Mouse (Mus musculus): ENCODE measurements around the gene Nlrp14. TPM values are rescaled to one million over a fixed set of nuclear protein-coding genes. Genes with fewer than 3 reads are reported as not detected.
"Not testable (repeated sequence)": the region's sequence is repeated elsewhere in the genome, so short reads cannot be mapped to it uniquely, and the experiment has no call there.

The Nlrp14 gene
- polyA plus RNA-seq (2014; fragmentation: Nextera tagmentation; extraction: Ambion mirVana): not detected in 2 replicates

GRCm38 (mm10) chr7:107166690-107167089, at the start of gene Nlrp14:
TSS of gene Nlrp14 (plus strand) at chr7:107166990.
- no peaks in the 10 kb centered on the region for H3K4me1 ChIP-seq (ENCODE audit: control insufficient read depth, insufficient read depth, low read length)
- H3K4me3 ChIP-seq (ENCODE audit: low read depth, low read length): no peak within 1 kb of the TSS
- WGBS: 85% methylated on average over 10 of the region's 10 CpGs
- DNase-seq (ENCODE audit: low spot score) (no peak), ATAC-seq (replicated peaks; ENCODE audit: insufficient number of reproducible peaks, low FRiP score, low TSS enrichment, low read depth) (no peak)
- H3K36me3 ChIP-seq (replicated peaks; ENCODE audit: control insufficient read depth, insufficient read depth, low read depth, low read length): no peaks in the 10 kb centered on the region
- H3K9ac ChIP-seq (replicated peaks; ENCODE audit: low read length): no peak within 1 kb of the TSS
- H3K27ac ChIP-seq (replicated peaks; ENCODE audit: low read depth, low read length): no peak within 1 kb of the TSS
- H3K9me3 ChIP-seq (replicated peaks; ENCODE audit: control insufficient read depth, low read length): no peaks in the 10 kb centered on the region
- H3K27me3 ChIP-seq (ENCODE audit: control insufficient read depth, insufficient read depth, low read length): no peaks in the 10 kb centered on the region
- no peak within 1 kb of the TSS for H3K4me2 ChIP-seq (ENCODE audit: low read depth, low read length)

- H3K4me2 ChIP-seq (ENCODE audit: low read depth, low read length); DNase-seq (ENCODE audit: low spot score); H3K27me3 ChIP-seq (ENCODE audit: control insufficient read depth, insufficient read depth, low read length); ATAC-seq (replicated peaks; ENCODE audit: insufficient number of reproducible peaks, low FRiP score, low TSS enrichment, low read depth); H3K36me3 ChIP-seq (replicated peaks; ENCODE audit: control insufficient read depth, insufficient read depth, low read depth, low read length); H3K9ac ChIP-seq (replicated peaks; ENCODE audit: low read length); H3K27ac ChIP-seq (replicated peaks; ENCODE audit: low read depth, low read length); H3K4me1 ChIP-seq (ENCODE audit: control insufficient read depth, insufficient read depth, low read length); H3K4me3 ChIP-seq (ENCODE audit: low read depth, low read length); H3K9me3 ChIP-seq (replicated peaks; ENCODE audit: control insufficient read depth, low read length): not testable (repeated sequence)
- 88% methylated on average over 2 of the region's 3 CpGs for WGBS
Measured at GRCm38 (mm10) chr7:107130983-107131382, 35.8 kb upstream of the Nlrp14 start, which contains the start of gene Olfr715. TSS of gene Olfr715 (minus strand) at chr7:107131083.

GRCm38 (mm10) chr7:107138027-107138426, 28.8 kb upstream of the Nlrp14 start, which contains the start of gene Olfr716:
TSS of gene Olfr716 (plus strand) at chr7:107138327.
- not testable (repeated sequence) for H3K27ac ChIP-seq (replicated peaks; ENCODE audit: low read depth, low read length); DNase-seq (ENCODE audit: low spot score); H3K4me2 ChIP-seq (ENCODE audit: low read depth, low read length); H3K4me1 ChIP-seq (ENCODE audit: control insufficient read depth, insufficient read depth, low read length); H3K4me3 ChIP-seq (ENCODE audit: low read depth, low read length); H3K27me3 ChIP-seq (ENCODE audit: control insufficient read depth, insufficient read depth, low read length); H3K9ac ChIP-seq (replicated peaks; ENCODE audit: low read length); H3K36me3 ChIP-seq (replicated peaks; ENCODE audit: control insufficient read depth, insufficient read depth, low read depth, low read length); H3K9me3 ChIP-seq (replicated peaks; ENCODE audit: control insufficient read depth, low read length); ATAC-seq (replicated peaks; ENCODE audit: insufficient number of reproducible peaks, low FRiP score, low TSS enrichment, low read depth)
- 72% methylated on average over 2 of the region's 2 CpGs for WGBS

GRCm38 (mm10) chr7:107180406-107180805, 13.6 kb downstream of the Nlrp14 start:
- WGBS: 55% methylated on average over 2 of the region's 2 CpGs
- H3K9me3 ChIP-seq (replicated peaks; ENCODE audit: control insufficient read depth, low read length): no peaks in the 10 kb centered on the region
- no peak overlapping the region for H3K4me3 ChIP-seq (ENCODE audit: low read depth, low read length)
- H3K4me1 ChIP-seq (ENCODE audit: control insufficient read depth, insufficient read depth, low read length): no peaks in the 10 kb centered on the region
- H3K27me3 ChIP-seq (ENCODE audit: control insufficient read depth, insufficient read depth, low read length): no peaks in the 10 kb centered on the region
- no peaks in the 10 kb centered on the region for H3K36me3 ChIP-seq (replicated peaks; ENCODE audit: control insufficient read depth, insufficient read depth, low read depth, low read length)
- H3K9ac ChIP-seq (replicated peaks; ENCODE audit: low read length): no peak overlapping the region
- DNase-seq (ENCODE audit: low spot score) (no peak), ATAC-seq (replicated peaks; ENCODE audit: insufficient number of reproducible peaks, low FRiP score, low TSS enrichment, low read depth) (no peak)
- no peak overlapping the region for H3K27ac ChIP-seq (replicated peaks; ENCODE audit: low read depth, low read length)
- no peak overlapping the region for H3K4me2 ChIP-seq (ENCODE audit: low read depth, low read length)

GRCm38 (mm10) chr7:107201817-107202216, 35.0 kb downstream of the Nlrp14 start:
- no peaks in the 10 kb centered on the region for H3K9me3 ChIP-seq (replicated peaks; ENCODE audit: control insufficient read depth, low read length)
- no peak overlapping the region for H3K27ac ChIP-seq (replicated peaks; ENCODE audit: low read depth, low read length)
- no peak overlapping the region for H3K9ac ChIP-seq (replicated peaks; ENCODE audit: low read length)
- ATAC-seq (replicated peaks; ENCODE audit: insufficient number of reproducible peaks, low FRiP score, low TSS enrichment, low read depth) (no peak), DNase-seq (ENCODE audit: low spot score) (peak; percentile 40)
- no peak overlapping the region for H3K4me3 ChIP-seq (ENCODE audit: low read depth, low read length)
- H3K4me1 ChIP-seq (ENCODE audit: control insufficient read depth, insufficient read depth, low read length): no peaks in the 10 kb centered on the region
- H3K27me3 ChIP-seq (ENCODE audit: control insufficient read depth, insufficient read depth, low read length): no peaks in the 10 kb centered on the region
- 42% methylated on average over 3 of the region's 3 CpGs for WGBS
- H3K4me2 ChIP-seq (ENCODE audit: low read depth, low read length): no peak overlapping the region
- no peaks in the 10 kb centered on the region for H3K36me3 ChIP-seq (replicated peaks; ENCODE audit: control insufficient read depth, insufficient read depth, low read depth, low read length)

- DNase-seq (ENCODE audit: low spot score): no peak
- Histone ChIP-seq H3K27me3 (ENCODE audit: control insufficient read depth, insufficient read depth, low read length) (peaks cover 20% of the 10 kb centered on the region), H3K36me3 (replicated peaks; ENCODE audit: control insufficient read depth, insufficient read depth, low read depth, low read length) (no peaks in the 10 kb centered on the region), H3K9ac (replicated peaks; ENCODE audit: low read length) (no peak overlapping the region), H3K4me2 (ENCODE audit: low read depth, low read length) (no peak overlapping the region), H3K27ac (replicated peaks; ENCODE audit: low read depth, low read length) (no peak overlapping the region), H3K4me3 (ENCODE audit: low read depth, low read length) (no peak overlapping the region), H3K4me1 (ENCODE audit: control insufficient read depth, insufficient read depth, low read length) (no peaks in the 10 kb centered on the region; the same call in 1 of the 2 replicates), H3K9me3 (replicated peaks; ENCODE audit: control insufficient read depth, low read length) (peaks cover 9% of the 10 kb centered on the region)
- WGBS: 81% methylated on average over 3 of the region's 3 CpGs
- no peak for ATAC-seq (replicated peaks; ENCODE audit: insufficient number of reproducible peaks, low FRiP score, low TSS enrichment, low read depth)
Measured at GRCm38 (mm10) chr7:107207843-107208242, 41.1 kb downstream of the Nlrp14 start.

- Histone ChIP-seq H3K4me2 (ENCODE audit: low read depth, low read length) (no peak within 1 kb of the TSS), H3K9me3 (replicated peaks; ENCODE audit: control insufficient read depth, low read length) (peaks cover 9% of the 10 kb centered on the region), H3K27me3 (ENCODE audit: control insufficient read depth, insufficient read depth, low read length) (peaks cover 20% of the 10 kb centered on the region), H3K36me3 (replicated peaks; ENCODE audit: control insufficient read depth, insufficient read depth, low read depth, low read length) (no peaks in the 10 kb centered on the region), H3K4me1 (ENCODE audit: control insufficient read depth, insufficient read depth, low read length) (no peaks in the 10 kb centered on the region; the same call in 1 of the 2 replicates), H3K27ac (replicated peaks; ENCODE audit: low read depth, low read length) (no peak within 1 kb of the TSS), H3K9ac (replicated peaks; ENCODE audit: low read length) (no peak within 1 kb of the TSS), H3K4me3 (ENCODE audit: low read depth, low read length) (peak within 1 kb of the TSS; percentile 3; the same call in 1 of the 2 replicates)
- peak; percentile 3 for DNase-seq (ENCODE audit: low spot score)
- 41% methylated on average over 54 of the region's 70 CpGs for WGBS
- no peak for ATAC-seq (replicated peaks; ENCODE audit: insufficient number of reproducible peaks, low FRiP score, low TSS enrichment, low read depth)
Measured at GRCm38 (mm10) chr7:107209204-107209860, 42.5 kb downstream of the Nlrp14 start, which contains the start of gene Rbmxl2. TSS of gene Rbmxl2 (plus strand) at chr7:107209445.

GRCm38 (mm10) chr7:107210126-107210576, 43.4 kb downstream of the Nlrp14 start:
- no peaks in the 10 kb centered on the region; the same call in 1 of the 2 replicates for H3K4me1 ChIP-seq (ENCODE audit: control insufficient read depth, insufficient read depth, low read length)
- ATAC-seq (replicated peaks; ENCODE audit: insufficient number of reproducible peaks, low FRiP score, low TSS enrichment, low read depth) (no peak), DNase-seq (ENCODE audit: low spot score) (no peak)
- H3K9ac ChIP-seq (replicated peaks; ENCODE audit: low read length): no peak overlapping the region
- H3K36me3 ChIP-seq (replicated peaks; ENCODE audit: control insufficient read depth, insufficient read depth, low read depth, low read length): no peaks in the 10 kb centered on the region
- no peak overlapping the region for H3K4me2 ChIP-seq (ENCODE audit: low read depth, low read length)
- peaks cover 9% of the 10 kb centered on the region for H3K9me3 ChIP-seq (replicated peaks; ENCODE audit: control insufficient read depth, low read length)
- peaks cover 20% of the 10 kb centered on the region for H3K27me3 ChIP-seq (ENCODE audit: control insufficient read depth, insufficient read depth, low read length)
- 22% methylated on average over 66 of the region's 77 CpGs for WGBS
- H3K4me3 ChIP-seq (ENCODE audit: low read depth, low read length): peak overlapping the region; percentile 3; the same call in 1 of the 2 replicates
- H3K27ac ChIP-seq (replicated peaks; ENCODE audit: low read depth, low read length): no peak overlapping the region

All from embryonic facial prominence, embryonic 11.5 days (tissue).